Mouse (Mus musculus) neural tube, embryonic 14.5 days (tissue): Measurements from ENCODE around the gene Rap1gap. TPM values are rescaled to one million over a fixed set of nuclear protein-coding genes. Genes with fewer than 3 reads are reported as not detected.

Experiments
- ATAC-seq: fragments of 200-750 bp; cut with Nextera tagmentation; 2 replicates; pipeline ENCODE4 v1.8.0; 2017; ENCODE audit warnings: low read depth, mild to moderate bottlenecking, moderate TSS enrichment, moderate library complexity
- H3K27ac ChIP-seq: fragments of 300-500 bp; sonication (generic); 2 replicates; pipeline ENCODE4 v1.5.1; 2014; ENCODE audit warnings: low read depth, mild to moderate bottlenecking, control low read depth, low read length, moderate library complexity, mixed read lengths
- H3K27me3 ChIP-seq: fragments of 300-500 bp; sonication (generic); 2 replicates; pipeline ENCODE4 v1.6.1; 2014; ENCODE audit warnings: low read length; ENCODE audit not compliant: control insufficient read depth, insufficient read depth
- H3K36me3 ChIP-seq: fragments of 300-500 bp; sonication (generic); 2 replicates; pipeline ENCODE4 v1.6.1; 2014; ENCODE audit warnings: low read length, mixed read lengths; ENCODE audit not compliant: control insufficient read depth, insufficient read depth
- H3K4me1 ChIP-seq: fragments of 300-500 bp; sonication (generic); 2 replicates; pipeline ENCODE4 v1.6.1; 2014; ENCODE audit warnings: low read length; ENCODE audit not compliant: control insufficient read depth, insufficient read depth
- H3K4me2 ChIP-seq: fragments of 300-500 bp; sonication (generic); 2 replicates; pipeline ENCODE4 v1.6.1; 2014; ENCODE audit warnings: mild to moderate bottlenecking, low read depth, low read length, control low read depth
- H3K4me3 ChIP-seq: fragments of 300-500 bp; sonication (generic); 2 replicates; pipeline ENCODE4 v1.5.1; 2014; ENCODE audit warnings: low read depth, low read length, control low read depth, mixed read lengths
- H3K9ac ChIP-seq: fragments of 300-500 bp; sonication (generic); replicated peaks from 2 replicates; pipeline ENCODE4 v1.6.1; 2014; ENCODE audit warnings: low read depth, mild to moderate bottlenecking, control low read depth, low read length, mixed read lengths
- H3K9me3 ChIP-seq: fragments of 300-500 bp; sonication (generic); 2 replicates; pipeline ENCODE4 v1.6.1; 2016; ENCODE audit warnings: low read length; ENCODE audit not compliant: control insufficient read depth
- WGBS: fragments of 180-500 bp; shearing (Covaris S2); extraction: QIAGEN DNeasy Blood & Tissue Kit; methylation state at CpG from one replicate; pipeline ENCODE4 v1.1.7; 2014; 5-methylcytosine and 5-hydroxymethylcytosine counted together
- polyA plus RNA-seq: library from polyadenylated mRNA; unstranded; fragments of >200 nt; fragmentation: Nextera tagmentation; extraction: Ambion mirVana; gene quantifications from 2 replicates; pipeline ENCODE4 v1.2.1, GENCODE M21; 2014

Gene Rap1gap
- polyA plus RNA-seq, 1 experiment from 2014 or later, result 77.6 TPM

- peaks cover 7% of the 10 kb centered on the region; the same call in 1 of the 2 replicates for H3K4me1 ChIP-seq
- H3K27me3 ChIP-seq, result no peaks in the 10 kb centered on the region
- H3K4me2 ChIP-seq, result no peak overlapping the region
- no peak overlapping the region for H3K9ac ChIP-seq
- no peaks in the 10 kb centered on the region for H3K36me3 ChIP-seq
- no peaks in the 10 kb centered on the region for H3K9me3 ChIP-seq
- WGBS, result 77% methylated on average over 8 of the region's 8 CpGs
- no peak for ATAC-seq
- no peak overlapping the region for H3K4me3 ChIP-seq
- no peak overlapping the region for H3K27ac ChIP-seq
Measured at GRCm38 (mm10) chr4:137763920-137764495, 99.5 kb downstream of the Rap1gap start.

GRCm38 (mm10) chr4:137764621-137765020, 100.1 kb downstream of the Rap1gap start:
- peaks cover 7% of the 10 kb centered on the region; the same call in 1 of the 2 replicates for H3K4me1 ChIP-seq
- H3K36me3 ChIP-seq, result no peaks in the 10 kb centered on the region
- H3K4me2 ChIP-seq, result no peak overlapping the region
- no peak for ATAC-seq
- no peaks in the 10 kb centered on the region for H3K9me3 ChIP-seq
- no peak overlapping the region for H3K4me3 ChIP-seq
- no peaks in the 10 kb centered on the region for H3K27me3 ChIP-seq
- H3K27ac ChIP-seq, result peak overlapping the region; percentile 78; the same call in 1 of the 2 replicates
- WGBS, result 59% methylated on average over 3 of the region's 3 CpGs
- H3K9ac ChIP-seq, result no peak overlapping the region

- WGBS, result 29% methylated on average over 7 of the region's 7 CpGs
- peak overlapping the region; percentile 17; the same call in 1 of the 2 replicates for H3K9ac ChIP-seq
Measured at GRCm38 (mm10) chr4:137765554-137765971, 101.0 kb downstream of the Rap1gap start.

GRCm38 (mm10) chr4:137766365-137766764, 101.8 kb downstream of the Rap1gap start:
- Histone ChIP-seq H3K9ac (no peak overlapping the region), H3K4me1 (peaks cover 7% of the 10 kb centered on the region; the same call in 1 of the 2 replicates), H3K36me3 (no peaks in the 10 kb centered on the region), H3K9me3 (no peaks in the 10 kb centered on the region), H3K27me3 (no peaks in the 10 kb centered on the region), H3K4me3 (no peak overlapping the region), H3K27ac (no peak overlapping the region), H3K4me2 (no peak overlapping the region)
- 44% methylated on average over 5 of the region's 5 CpGs for WGBS
- no peak for ATAC-seq

More at GRCm38 (mm10) chr4:137765554-137765971, 101.0 kb downstream of the Rap1gap start:
- no peaks in the 10 kb centered on the region for H3K36me3 ChIP-seq
- H3K27me3 ChIP-seq, result no peaks in the 10 kb centered on the region
- no peaks in the 10 kb centered on the region for H3K9me3 ChIP-seq
- H3K27ac ChIP-seq, result peak overlapping the region; percentile 78
- peaks cover 7% of the 10 kb centered on the region; the same call in 1 of the 2 replicates for H3K4me1 ChIP-seq
- ATAC-seq, result peak; percentile 91
- H3K4me2 ChIP-seq, result no peak overlapping the region
- H3K4me3 ChIP-seq, result no peak overlapping the region

- H3K4me1 ChIP-seq, result peaks cover 8% of the 10 kb centered on the region; the same call in 1 of the 2 replicates
- H3K27me3 ChIP-seq, result no peaks in the 10 kb centered on the region
- 67% methylated on average over 5 of the region's 5 CpGs for WGBS
- H3K4me3 ChIP-seq, result no peak overlapping the region
- H3K27ac ChIP-seq, result no peak overlapping the region
- no peak overlapping the region for H3K4me2 ChIP-seq
- no peaks in the 10 kb centered on the region for H3K9me3 ChIP-seq
- H3K9ac ChIP-seq, result no peak overlapping the region
- no peak for ATAC-seq
- no peaks in the 10 kb centered on the region for H3K36me3 ChIP-seq
Measured at GRCm38 (mm10) chr4:137768381-137768780, 103.9 kb downstream of the Rap1gap start.

- H3K27ac ChIP-seq, result no peak overlapping the region
- H3K4me1 ChIP-seq, result peaks cover 12% of the 10 kb centered on the region; the same call in 1 of the 2 replicates
- ATAC-seq, result no peak
- no peaks in the 10 kb centered on the region for H3K36me3 ChIP-seq
- no peak overlapping the region for H3K4me3 ChIP-seq
- H3K4me2 ChIP-seq, result no peak overlapping the region
- no peaks in the 10 kb centered on the region for H3K27me3 ChIP-seq
- no peaks in the 10 kb centered on the region for H3K9me3 ChIP-seq
- no peak overlapping the region for H3K9ac ChIP-seq
- WGBS, result 90% methylated on average over 6 of the region's 6 CpGs
Measured at GRCm38 (mm10) chr4:137768831-137769230, 104.3 kb downstream of the Rap1gap start.

- WGBS, result 55% methylated on average over 7 of the region's 7 CpGs
- ATAC-seq, result no peak
Measured at GRCm38 (mm10) chr4:137769635-137770034, 105.1 kb downstream of the Rap1gap start.

GRCm38 (mm10) chr4:137770901-137771612, 106.5 kb downstream of the Rap1gap start:
- 0 out of 2 replicates have a peak, but pooled peaks cover 5% of the 10 kb centered on the region for H3K4me1 ChIP-seq
- no peak overlapping the region for H3K4me3 ChIP-seq
- WGBS, result 73% methylated on average over 14 of the region's 14 CpGs
- H3K4me2 ChIP-seq, result no peak overlapping the region
- H3K27ac ChIP-seq, result no peak overlapping the region
- no peaks in the 10 kb centered on the region for H3K27me3 ChIP-seq
- H3K9me3 ChIP-seq, result no peaks in the 10 kb centered on the region
- no peak overlapping the region for H3K9ac ChIP-seq
- H3K36me3 ChIP-seq, result no peaks in the 10 kb centered on the region
- no peak for ATAC-seq

More at GRCm38 (mm10) chr4:137769635-137770034, 105.1 kb downstream of the Rap1gap start:
- Histone ChIP-seq H3K9ac (no peak overlapping the region), H3K4me1 (peaks cover 12% of the 10 kb centered on the region; the same call in 1 of the 2 replicates), H3K27ac (no peak overlapping the region), H3K36me3 (no peaks in the 10 kb centered on the region), H3K27me3 (no peaks in the 10 kb centered on the region), H3K4me2 (no peak overlapping the region), H3K9me3 (no peaks in the 10 kb centered on the region), H3K4me3 (no peak overlapping the region)

GRCm38 (mm10) chr4:137771749-137772148, 107.2 kb downstream of the Rap1gap start:
- no peak overlapping the region for H3K9ac ChIP-seq
- H3K4me2 ChIP-seq, result no peak overlapping the region
- H3K4me1 ChIP-seq, result 0 out of 2 replicates have a peak, but pooled peaks cover 5% of the 10 kb centered on the region
- H3K36me3 ChIP-seq, result no peaks in the 10 kb centered on the region
- ATAC-seq, result no peak
- no peak overlapping the region for H3K4me3 ChIP-seq
- no peak overlapping the region for H3K27ac ChIP-seq
- 81% methylated on average over 3 of the region's 3 CpGs for WGBS
- no peaks in the 10 kb centered on the region for H3K27me3 ChIP-seq
- no peaks in the 10 kb centered on the region for H3K9me3 ChIP-seq
